Mouse (Mus musculus): ENCODE measurements around the gene Cdhr3. TPM values are rescaled to one million over a fixed set of nuclear protein-coding genes. Genes with fewer than 3 reads are reported as not detected.
A peak's percentile ranks its signal among the peaks of the same experiment; 100 is the strongest.

Gene Cdhr3
- polyA plus RNA-seq (2016; fragmentation: Nextera tagmentation; extraction: Ambion mirVana): 0.10 and 0.18 TPM in 2 replicates

GRCm38 (mm10) chr12:33092775-33093174 is at the start of gene Cdhr3:
TSS of gene Cdhr3 (minus strand) at chr12:33092875.
- 65% methylated on average over 6 of the region's 6 CpGs for WGBS
- Histone ChIP-seq H3K4me1 (replicated peaks) (0 out of 2 replicates have a peak, but pooled peaks cover 5% of the 10 kb centered on the region), H3K27ac (ENCODE audit: poor library complexity, severe bottlenecking) (no peak within 1 kb of the TSS), H3K9ac (no peak within 1 kb of the TSS), H3K36me3 (no peaks in the 10 kb centered on the region), H3K27me3 (replicated peaks) (no peaks in the 10 kb centered on the region), H3K4me2 (no peak within 1 kb of the TSS), H3K4me3 (no peak within 1 kb of the TSS), H3K9me3 (replicated peaks) (no peaks in the 10 kb centered on the region)
- ATAC-seq (ENCODE audit: insufficient number of reproducible peaks, low FRiP score): no peak

- Histone ChIP-seq H3K4me2 (no peak overlapping the region), H3K9ac (no peak overlapping the region), H3K4me1 (replicated peaks) (peaks cover 19% of the 10 kb centered on the region), H3K4me3 (no peak overlapping the region), H3K27me3 (replicated peaks) (no peaks in the 10 kb centered on the region), H3K9me3 (replicated peaks) (no peaks in the 10 kb centered on the region), H3K36me3 (no peaks in the 10 kb centered on the region), H3K27ac (ENCODE audit: poor library complexity, severe bottlenecking) (peak overlapping the region; percentile 22; the same call in 1 of the 2 replicates)
- peak; percentile 63; the same call in 1 of the 2 replicates for ATAC-seq (ENCODE audit: insufficient number of reproducible peaks, low FRiP score)
- 28% methylated on average over 3 of the region's 3 CpGs for WGBS
These were observed 46.4 kb upstream of the Cdhr3 start for GRCm38 (mm10) chr12:33139083-33139482.

- Histone ChIP-seq H3K4me1 (replicated peaks) (peaks cover 18% of the 10 kb centered on the region), H3K4me3 (no peak overlapping the region), H3K4me2 (no peak overlapping the region), H3K27me3 (replicated peaks) (no peaks in the 10 kb centered on the region), H3K27ac (ENCODE audit: poor library complexity, severe bottlenecking) (no peak overlapping the region), H3K9me3 (replicated peaks) (no peaks in the 10 kb centered on the region), H3K9ac (no peak overlapping the region), H3K36me3 (no peaks in the 10 kb centered on the region)
- WGBS: 59% methylated on average over 1 of the region's 1 CpGs
- ATAC-seq (ENCODE audit: insufficient number of reproducible peaks, low FRiP score): no peak
These were observed 45.2 kb upstream of the Cdhr3 start for GRCm38 (mm10) chr12:33137857-33138256.

- Histone ChIP-seq H3K4me3 (no peak overlapping the region), H3K9me3 (replicated peaks) (no peaks in the 10 kb centered on the region), H3K4me1 (replicated peaks) (peaks cover 9% of the 10 kb centered on the region), H3K36me3 (no peaks in the 10 kb centered on the region), H3K4me2 (no peak overlapping the region), H3K27me3 (replicated peaks) (no peaks in the 10 kb centered on the region), H3K9ac (no peak overlapping the region), H3K27ac (ENCODE audit: poor library complexity, severe bottlenecking) (no peak overlapping the region)
- ATAC-seq (ENCODE audit: insufficient number of reproducible peaks, low FRiP score): no peak
- WGBS: 54% methylated on average over 7 of the region's 7 CpGs
These were observed 39.1 kb upstream of the Cdhr3 start for GRCm38 (mm10) chr12:33131796-33132195.

- no peaks in the 10 kb centered on the region for H3K36me3 ChIP-seq
- H3K9me3 ChIP-seq (replicated peaks): no peaks in the 10 kb centered on the region
- no peak overlapping the region for H3K27ac ChIP-seq (ENCODE audit: poor library complexity, severe bottlenecking)
- no peak overlapping the region for H3K4me2 ChIP-seq
- no peak for ATAC-seq (ENCODE audit: insufficient number of reproducible peaks, low FRiP score)
- no peaks in the 10 kb centered on the region for H3K27me3 ChIP-seq (replicated peaks)
- 57% methylated on average over 8 of the region's 8 CpGs for WGBS
- H3K9ac ChIP-seq: no peak overlapping the region
- no peak overlapping the region for H3K4me3 ChIP-seq
- peaks cover 9% of the 10 kb centered on the region for H3K4me1 ChIP-seq (replicated peaks)
These were observed 37.7 kb upstream of the Cdhr3 start for GRCm38 (mm10) chr12:33130401-33130800.

GRCm38 (mm10) chr12:33129410-33129809 is 36.7 kb upstream of the Cdhr3 start:
- Histone ChIP-seq H3K4me2 (no peak overlapping the region), H3K9me3 (replicated peaks) (no peaks in the 10 kb centered on the region), H3K4me3 (no peak overlapping the region), H3K27ac (ENCODE audit: poor library complexity, severe bottlenecking) (no peak overlapping the region), H3K9ac (no peak overlapping the region), H3K36me3 (no peaks in the 10 kb centered on the region), H3K4me1 (replicated peaks) (peaks cover 9% of the 10 kb centered on the region), H3K27me3 (replicated peaks) (no peaks in the 10 kb centered on the region)
- WGBS: 6% methylated on average over 4 of the region's 4 CpGs
- ATAC-seq (ENCODE audit: insufficient number of reproducible peaks, low FRiP score): no peak

- Histone ChIP-seq H3K27me3 (replicated peaks) (no peaks in the 10 kb centered on the region), H3K36me3 (no peaks in the 10 kb centered on the region), H3K4me2 (no peak overlapping the region), H3K27ac (ENCODE audit: poor library complexity, severe bottlenecking) (no peak overlapping the region), H3K9me3 (replicated peaks) (no peaks in the 10 kb centered on the region), H3K4me3 (no peak overlapping the region), H3K4me1 (replicated peaks) (peaks cover 9% of the 10 kb centered on the region), H3K9ac (no peak overlapping the region)
- no peak for ATAC-seq (ENCODE audit: insufficient number of reproducible peaks, low FRiP score)
- 66% methylated on average over 7 of the region's 7 CpGs for WGBS
These were observed 36.0 kb upstream of the Cdhr3 start for GRCm38 (mm10) chr12:33128702-33129101.

- Histone ChIP-seq H3K9ac (no peak overlapping the region), H3K9me3 (replicated peaks) (no peaks in the 10 kb centered on the region), H3K27me3 (replicated peaks) (no peaks in the 10 kb centered on the region), H3K36me3 (no peaks in the 10 kb centered on the region), H3K27ac (ENCODE audit: poor library complexity, severe bottlenecking) (no peak overlapping the region), H3K4me3 (no peak overlapping the region), H3K4me2 (no peak overlapping the region), H3K4me1 (replicated peaks) (peaks cover 9% of the 10 kb centered on the region)
- 83% methylated on average over 2 of the region's 2 CpGs for WGBS
- ATAC-seq (ENCODE audit: insufficient number of reproducible peaks, low FRiP score): no peak
These were observed 35.4 kb upstream of the Cdhr3 start for GRCm38 (mm10) chr12:33128121-33128520.

- Histone ChIP-seq H3K9me3 (replicated peaks) (no peaks in the 10 kb centered on the region), H3K27me3 (replicated peaks) (no peaks in the 10 kb centered on the region), H3K4me2 (no peak overlapping the region), H3K4me3 (no peak overlapping the region), H3K4me1 (replicated peaks) (peaks cover 9% of the 10 kb centered on the region), H3K9ac (no peak overlapping the region), H3K27ac (ENCODE audit: poor library complexity, severe bottlenecking) (no peak overlapping the region), H3K36me3 (no peaks in the 10 kb centered on the region)
- no peak for ATAC-seq (ENCODE audit: insufficient number of reproducible peaks, low FRiP score)
These were observed 33.6 kb upstream of the Cdhr3 start for GRCm38 (mm10) chr12:33126243-33126642.

- H3K4me3 ChIP-seq: no peak overlapping the region
- H3K27me3 ChIP-seq (replicated peaks): no peaks in the 10 kb centered on the region
- H3K27ac ChIP-seq (ENCODE audit: poor library complexity, severe bottlenecking): no peak overlapping the region
- H3K4me1 ChIP-seq (replicated peaks): peaks cover 9% of the 10 kb centered on the region
- H3K9me3 ChIP-seq (replicated peaks): no peaks in the 10 kb centered on the region
- no peak for ATAC-seq (ENCODE audit: insufficient number of reproducible peaks, low FRiP score)
- H3K36me3 ChIP-seq: no peaks in the 10 kb centered on the region
- no peak overlapping the region for H3K4me2 ChIP-seq
- WGBS: 54% methylated on average over 9 of the region's 9 CpGs
- H3K9ac ChIP-seq: no peak overlapping the region
These were observed 33.0 kb upstream of the Cdhr3 start for GRCm38 (mm10) chr12:33125594-33126227.

GRCm38 (mm10) chr12:33118624-33119301 is 26.1 kb upstream of the Cdhr3 start:
- H3K27me3 ChIP-seq (replicated peaks): 0 out of 2 replicates have a peak, but pooled peaks cover 3% of the 10 kb centered on the region
- ATAC-seq (ENCODE audit: insufficient number of reproducible peaks, low FRiP score): no peak
- peak overlapping the region; percentile 20 for H3K4me3 ChIP-seq
- no peak overlapping the region for H3K9ac ChIP-seq
- H3K9me3 ChIP-seq (replicated peaks): no peaks in the 10 kb centered on the region
- H3K4me2 ChIP-seq: peak overlapping the region; percentile 52
- WGBS: 28% methylated on average over 15 of the region's 15 CpGs
- H3K27ac ChIP-seq (ENCODE audit: poor library complexity, severe bottlenecking): no peak overlapping the region
- H3K36me3 ChIP-seq: no peaks in the 10 kb centered on the region
- no peaks in the 10 kb centered on the region for H3K4me1 ChIP-seq (replicated peaks)
